Mouse (Mus musculus) liver, embryonic 15.5 days (tissue): ENCODE data around the gene Defa2. TPM values are rescaled to one million over a fixed set of nuclear protein-coding genes. Genes with fewer than 3 reads are reported as not detected.
"Not testable (repeated sequence)": the region's sequence is repeated elsewhere in the genome, so short reads cannot be mapped to it uniquely, and the experiment has no call there.

Experiments
- ATAC-seq: fragments of 200-750 bp; cut with Nextera tagmentation; 2 replicates; pipeline ENCODE4 v1.8.0; 2017; ENCODE audit warnings: moderate number of reproducible peaks, mild to moderate bottlenecking, moderate library complexity; ENCODE audit not compliant: insufficient read depth
- H3K27ac ChIP-seq: fragments of 300-500 bp; sonication (generic); replicated peaks from 2 replicates; pipeline ENCODE4 v1.5.1; 2015; ENCODE audit warnings: mild to moderate bottlenecking, inconsistent platforms
- H3K27me3 ChIP-seq: fragments of 300-500 bp; sonication (generic); 2 replicates; pipeline ENCODE4 v1.6.1; 2015; ENCODE audit warnings: mild to moderate bottlenecking, inconsistent platforms
- H3K36me3 ChIP-seq: fragments of 300-500 bp; sonication (generic); replicated peaks from 2 replicates; pipeline ENCODE4 v1.6.1; 2015; ENCODE audit warnings: moderate library complexity, mild to moderate bottlenecking, inconsistent platforms
- H3K4me1 ChIP-seq: fragments of 300-500 bp; sonication (generic); replicated peaks from 2 replicates; pipeline ENCODE4 v1.6.1; 2015; ENCODE audit warnings: inconsistent platforms
- H3K4me2 ChIP-seq: fragments of 300-500 bp; sonication (generic); 2 replicates; pipeline ENCODE4 v1.6.1; 2015; ENCODE audit warnings: moderate library complexity, mild to moderate bottlenecking, inconsistent platforms
- H3K4me3 ChIP-seq: fragments of 300-500 bp; sonication (generic); replicated peaks from 2 replicates; pipeline ENCODE4 v1.5.1; 2015; ENCODE audit warnings: mild to moderate bottlenecking, inconsistent platforms
- H3K9ac ChIP-seq: fragments of 300-500 bp; sonication (generic); 2 replicates; pipeline ENCODE4 v1.6.1; 2015; ENCODE audit warnings: moderate library complexity, mild to moderate bottlenecking, inconsistent platforms
- H3K9me3 ChIP-seq: fragments of 300-500 bp; sonication (generic); replicated peaks from 2 replicates; pipeline ENCODE4 v1.6.1; 2016; ENCODE audit warnings: inconsistent platforms
- WGBS: fragments of 180-500 bp; shearing (Covaris S2); methylation state at CpG from one replicate; pipeline ENCODE4 v1.1.7; 2015; ENCODE audit warnings: mixed read lengths; ENCODE audit not compliant: insufficient replicate concordance; 5-methylcytosine and 5-hydroxymethylcytosine counted together
- polyA plus RNA-seq: library from polyadenylated mRNA; unstranded; fragments of >200 nt; fragmentation: Nextera tagmentation; extraction: Ambion mirVana; gene quantifications from 2 replicates; pipeline ENCODE4 v1.2.1, GENCODE M21; 2015

Defa2 gene
- not detected in 2 replicates for polyA plus RNA-seq

DNA sequence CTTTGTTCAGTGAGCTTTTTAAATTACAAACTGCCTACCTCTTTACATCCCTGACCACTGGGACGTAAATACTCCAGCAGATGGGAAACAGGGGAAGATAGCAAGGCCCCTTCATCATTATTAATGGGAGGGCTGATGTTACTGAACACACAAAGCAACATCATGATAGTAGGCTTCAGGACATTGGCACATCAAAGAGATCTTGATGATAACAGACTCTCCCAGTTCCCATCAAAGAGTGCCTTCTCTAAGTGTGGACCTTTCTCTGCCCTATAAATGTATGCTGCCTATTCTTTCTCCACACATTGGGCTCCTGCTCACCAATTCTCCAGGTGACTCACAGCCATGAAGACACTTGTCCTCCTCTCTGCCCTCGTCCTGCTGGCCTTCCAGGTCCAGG lies at the start of gene Defa2:
Gene Defa2 (plus strand): TSS at position 301 of the 400 bp plus-strand sequence.
- ATAC-seq, H3K27me3 ChIP-seq, H3K4me1 ChIP-seq, H3K4me3 ChIP-seq, H3K27ac ChIP-seq, H3K9me3 ChIP-seq, H3K36me3 ChIP-seq, H3K4me2 ChIP-seq, H3K9ac ChIP-seq: not testable (repeated sequence)
- 56% methylated on average over 1 of the region's 2 CpGs for WGBS

DNA sequence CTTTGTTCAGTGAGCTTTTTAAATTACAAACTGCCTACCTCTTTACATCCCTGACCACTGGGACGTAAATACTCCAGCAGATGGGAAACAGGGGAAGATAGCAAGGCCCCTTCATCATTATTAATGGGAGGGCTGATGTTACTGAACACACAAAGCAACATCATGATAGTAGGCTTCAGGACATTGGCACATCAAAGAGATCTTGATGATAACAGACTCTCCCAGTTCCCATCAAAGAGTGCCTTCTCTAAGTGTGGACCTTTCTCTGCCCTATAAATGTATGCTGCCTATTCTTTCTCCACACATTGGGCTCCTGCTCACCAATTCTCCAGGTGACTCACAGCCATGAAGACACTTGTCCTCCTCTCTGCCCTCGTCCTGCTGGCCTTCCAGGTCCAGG lies 13.2 kb downstream of the Defa2 start, which contains the start of gene Defa33:
Gene Defa33 (plus strand): TSS at position 301 of the 400 bp plus-strand sequence.
- H3K27ac ChIP-seq, H3K4me2 ChIP-seq, H3K4me3 ChIP-seq, H3K9ac ChIP-seq, H3K9me3 ChIP-seq, H3K36me3 ChIP-seq, ATAC-seq, H3K27me3 ChIP-seq, H3K4me1 ChIP-seq: not testable (repeated sequence)
- no CpG with 5 or more reads among the region's 2 CpGs for WGBS

DNA sequence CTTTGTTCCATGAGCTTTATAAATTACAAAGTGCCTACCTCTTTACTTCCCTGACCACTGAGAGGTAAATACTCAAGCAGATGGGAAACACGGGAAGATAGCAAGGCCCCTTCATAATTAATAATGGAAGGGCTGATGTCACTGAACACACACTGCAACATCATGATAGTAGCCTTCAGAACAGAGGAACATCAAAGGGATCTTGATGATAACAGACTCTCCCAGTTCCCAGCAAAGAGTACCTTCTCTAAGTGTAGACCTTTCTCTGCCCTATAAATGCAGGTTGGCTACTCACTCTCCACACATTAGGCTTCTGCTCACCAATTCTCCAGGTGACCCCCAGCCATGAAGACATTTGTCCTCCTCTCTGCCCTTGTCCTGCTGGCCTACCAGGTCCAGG lies 48.8 kb downstream of the Defa2 start, which contains the start of gene Defa36:
Gene Defa36 (plus strand): TSS at position 301 of the 400 bp plus-strand sequence.
- not testable (repeated sequence) for H3K36me3 ChIP-seq, ATAC-seq, H3K9me3 ChIP-seq, H3K4me1 ChIP-seq, H3K27me3 ChIP-seq, H3K27ac ChIP-seq, H3K4me2 ChIP-seq, H3K4me3 ChIP-seq, H3K9ac ChIP-seq
- WGBS, result no CpG with 5 or more reads among the region's 1 CpGs

Other genes starting within 250 kb of the Defa2 start
- not detected in 2 replicates for gene Defa30, start 243.9 kb upstream of the Defa2 start, polyA plus RNA-seq
- not detected in 2 replicates for gene Defa22, start 216.2 kb upstream of the Defa2 start, polyA plus RNA-seq
- gene Defa31, start 186.9 kb upstream of the Defa2 start, polyA plus RNA-seq, result not detected in 2 replicates
- gene Gm15293, start 177.0 kb upstream of the Defa2 start, polyA plus RNA-seq, result not detected in 2 replicates
- gene Gm15292, start 128.8 kb upstream of the Defa2 start, polyA plus RNA-seq, result not detected in 2 replicates
- gene Defa27, start 63.0 kb upstream of the Defa2 start, polyA plus RNA-seq, result not detected in 2 replicates
- gene Defa29, start 51.5 kb upstream of the Defa2 start, polyA plus RNA-seq, result not detected in 2 replicates
- not detected in 2 replicates for gene Defa33, start 13.3 kb downstream of the Defa2 start, polyA plus RNA-seq
- gene Defa36, start 48.9 kb downstream of the Defa2 start, polyA plus RNA-seq, result not detected in 2 replicates
- not detected in 2 replicates for gene Gm7849, start 78.0 kb downstream of the Defa2 start, polyA plus RNA-seq
- not detected in 2 replicates for gene Defa20, start 130.7 kb downstream of the Defa2 start, polyA plus RNA-seq
- gene Defa32, start 150.5 kb downstream of the Defa2 start, polyA plus RNA-seq, result not detected in 2 replicates
- gene Defa37, start 186.9 kb downstream of the Defa2 start, polyA plus RNA-seq, result not detected in 2 replicates
- gene Defa28, start 204.5 kb downstream of the Defa2 start, polyA plus RNA-seq, result not detected in 2 replicates
- not detected in 2 replicates for gene Gm7861, start 216.0 kb downstream of the Defa2 start, polyA plus RNA-seq
- not detected in 2 replicates for gene Defa26, start 239.7 kb downstream of the Defa2 start, polyA plus RNA-seq